Mouse (Mus musculus) small intestine, adult 2 months (tissue): ENCODE results near the gene Mcts1. TPM values are rescaled to one million over a fixed set of nuclear protein-coding genes. Genes with fewer than 3 reads are reported as not detected.

Source experiments
- H3K27ac ChIP-seq: fragments of 200-500 bp; 2 replicates; pipeline ENCODE4 v1.5.1; 2012; ENCODE audit warnings: low read depth, low read length, control low read depth, inconsistent platforms; ENCODE audit not compliant: insufficient read depth
- H3K27me3 ChIP-seq: fragments of 200-500 bp; 2 replicates; pipeline ENCODE4 v1.6.1; 2012; ENCODE audit warnings: mild to moderate bottlenecking, moderate library complexity, low read length, inconsistent platforms; ENCODE audit not compliant: control insufficient read depth, insufficient read depth
- H3K36me3 ChIP-seq: fragments of 200-500 bp; 2 replicates; pipeline ENCODE4 v1.6.1; 2012; ENCODE audit warnings: mild to moderate bottlenecking, low read length, control low read depth, inconsistent platforms; ENCODE audit not compliant: control insufficient read depth, insufficient read depth
- H3K4me1 ChIP-seq: fragments of 200-500 bp; 2 replicates; pipeline ENCODE4 v1.6.1; 2012; ENCODE audit warnings: low read length, inconsistent platforms, mixed read lengths; ENCODE audit not compliant: control insufficient read depth, insufficient read depth, insufficient read length
- H3K4me3 ChIP-seq: fragments of 200-500 bp; 2 replicates; pipeline ENCODE4 v1.5.1; 2012; ENCODE audit warnings: low read depth, mild to moderate bottlenecking, control low read depth, inconsistent platforms, low read length, moderate library complexity
- CTCF ChIP-seq: fragments of 200-500 bp; IDR thresholded peaks from 2 replicates; pipeline ENCODE4 v1.5.1; 2012; ENCODE audit warnings: low read depth, mild to moderate bottlenecking, control low read depth, inconsistent platforms, low read length, moderate library complexity, mixed read lengths; ENCODE audit not compliant: insufficient replicate concordance, insufficient read length; ENCODE audit errors: extremely low read depth
- POLR2A ChIP-seq: fragments of 200-500 bp; IDR thresholded peaks from 2 replicates; pipeline ENCODE4 v1.6.1; 2012; ENCODE audit warnings: low read depth, mild to moderate bottlenecking, control low read depth, inconsistent platforms, low read length, moderate library complexity
- WGBS: fragments of 180-500 bp; shearing (Covaris S2); methylation state at CpG from one replicate; pipeline ENCODE4 v1.1.7; 2018; 5-methylcytosine and 5-hydroxymethylcytosine counted together
- polyA plus RNA-seq: library from polyadenylated mRNA; depleted of rRNA; stranded (reverse); fragments of >200 nt; gene quantifications from 2 replicates; pipeline ENCODE4 v1.2.3, GENCODE M21; 2012

Mcts1 gene
- polyA plus RNA-seq, 1 experiment, result 2.0 TPM

GRCm38 (mm10) chrX:38634801-38635637 lies 34.6 kb downstream of the Mcts1 start, which contains the start of gene C1galt1c1:
Gene C1galt1c1 (minus strand): TSS chrX:38635087.
- Histone ChIP-seq H3K27ac (peak within 1 kb of the TSS; percentile 97), H3K27me3 (no peaks in the 10 kb centered on the region), H3K4me3 (peak within 1 kb of the TSS; percentile 99), H3K4me1 (0 out of 2 replicates have a peak, but pooled peaks cover 2% of the 10 kb centered on the region), H3K36me3 (peaks cover 2% of the 10 kb centered on the region; the same call in 1 of the 2 replicates)
- 6% methylated on average over 37 of the region's 43 CpGs for WGBS
- peak; percentile 26; the same call in 1 of the 2 replicates for TF ChIP-seq POLR2A
- TF ChIP-seq CTCF, result no peak

- Histone ChIP-seq H3K4me1 (0 out of 2 replicates have a peak, but pooled peaks cover 2% of the 10 kb centered on the region), H3K27ac (peak overlapping the region; percentile 90), H3K27me3 (no peaks in the 10 kb centered on the region), H3K36me3 (peaks cover 2% of the 10 kb centered on the region; the same call in 1 of the 2 replicates), H3K4me3 (no peak overlapping the region)
- TF ChIP-seq CTCF (no peak), POLR2A (no peak)
Observed at GRCm38 (mm10) chrX:38635638-38635931, 35.2 kb downstream of the Mcts1 start.

DNA sequence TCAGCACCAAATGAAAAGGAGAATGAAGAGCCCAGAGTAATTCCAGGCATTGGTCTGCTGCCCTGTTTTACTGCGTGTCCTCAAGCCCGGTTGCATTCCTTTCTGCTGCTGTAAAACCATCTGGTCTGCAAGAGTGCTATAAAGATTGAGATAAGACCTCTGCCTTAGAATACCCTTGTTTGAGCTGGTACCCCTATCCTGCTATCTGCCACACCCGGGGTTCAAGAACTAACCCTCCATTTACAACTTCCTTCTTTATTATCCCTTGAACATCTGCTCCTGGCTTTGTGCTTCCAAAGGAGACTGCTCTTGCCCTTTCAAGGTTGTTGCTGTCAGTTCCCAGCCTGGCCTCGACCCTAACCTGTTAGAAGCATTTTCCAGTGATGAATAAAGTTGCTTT lies 41.1 kb downstream of the Mcts1 start:
- WGBS, result 11% methylated on average over 4 of the region's 4 CpGs
- H3K36me3 ChIP-seq, result no peaks in the 10 kb centered on the region
- TF ChIP-seq POLR2A (no peak), CTCF (no peak)
- no peaks in the 10 kb centered on the region for H3K27me3 ChIP-seq
- H3K4me3 ChIP-seq, result no peak overlapping the region
- H3K4me1 ChIP-seq, result peaks cover 8% of the 10 kb centered on the region; the same call in 1 of the 2 replicates
- H3K27ac ChIP-seq, result peak overlapping the region; percentile 60

GRCm38 (mm10) chrX:38642183-38642582 lies 41.8 kb downstream of the Mcts1 start:
- Histone ChIP-seq H3K27ac (peak overlapping the region; percentile 60), H3K36me3 (no peaks in the 10 kb centered on the region), H3K4me3 (no peak overlapping the region), H3K27me3 (no peaks in the 10 kb centered on the region), H3K4me1 (peaks cover 8% of the 10 kb centered on the region; the same call in 1 of the 2 replicates)
- 30% methylated on average over 4 of the region's 4 CpGs for WGBS
- TF ChIP-seq POLR2A (no peak), CTCF (no peak)

DNA sequence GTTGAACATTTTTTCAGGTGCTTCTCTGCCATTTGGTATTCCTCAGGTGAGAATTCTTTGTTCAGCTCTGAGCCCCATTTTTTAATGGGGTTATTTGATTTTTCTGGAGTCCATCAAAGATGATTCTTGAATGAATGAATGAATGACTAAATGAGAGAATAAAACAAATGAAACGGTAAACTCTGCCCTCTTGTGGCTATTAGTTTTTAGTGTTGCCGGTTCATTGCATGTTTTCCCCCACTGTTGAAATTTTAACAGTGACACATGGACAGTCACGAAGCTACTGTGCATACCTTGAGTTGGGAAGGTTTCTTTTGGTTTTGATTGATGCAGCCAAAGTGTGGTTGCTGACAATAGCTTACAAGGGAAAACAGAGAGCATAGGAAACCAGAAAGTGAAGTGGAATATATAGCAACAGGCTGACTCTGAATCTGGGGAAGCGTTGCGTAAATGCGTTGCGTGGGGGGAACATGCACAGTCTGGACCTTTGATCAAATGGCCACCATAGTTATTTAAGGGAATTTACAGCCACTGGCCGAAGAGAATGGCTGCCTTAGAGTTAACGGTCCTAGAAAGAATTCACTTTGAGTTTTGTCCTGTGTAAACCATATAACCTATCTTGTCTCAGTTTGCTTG lies 50.1 kb downstream of the Mcts1 start:
- Histone ChIP-seq H3K27me3 (no peaks in the 10 kb centered on the region), H3K4me3 (no peak overlapping the region), H3K36me3 (no peaks in the 10 kb centered on the region), H3K27ac (no peak overlapping the region), H3K4me1 (no peaks in the 10 kb centered on the region)
- 52% methylated on average over 9 of the region's 9 CpGs for WGBS
- TF ChIP-seq CTCF, result no peak

DNA sequence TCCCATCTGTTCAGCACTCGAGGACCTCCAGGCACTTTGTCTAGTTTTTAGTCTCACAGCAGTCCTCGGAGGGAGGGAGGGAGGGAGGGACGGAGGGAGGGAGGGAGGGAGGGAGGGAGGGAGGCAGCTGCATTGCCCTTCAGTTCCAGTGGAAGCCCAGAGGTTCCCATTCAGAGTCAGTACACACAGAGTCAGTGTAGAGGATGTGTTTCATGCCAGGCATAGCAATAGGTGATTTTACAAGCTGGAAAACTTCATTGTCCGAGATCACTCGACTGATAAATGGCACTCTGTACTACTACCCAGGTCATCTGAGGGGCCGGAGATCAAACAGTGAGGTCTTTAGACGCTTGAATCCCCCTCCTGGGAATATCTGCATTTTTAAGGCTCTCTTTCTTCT lies 50.8 kb downstream of the Mcts1 start:
- no peak overlapping the region for H3K4me3 ChIP-seq
- 53% methylated on average over 7 of the region's 7 CpGs for WGBS
- H3K27ac ChIP-seq, result no peak overlapping the region
- no peaks in the 10 kb centered on the region for H3K4me1 ChIP-seq
- H3K27me3 ChIP-seq, result no peaks in the 10 kb centered on the region
- no peak for TF ChIP-seq POLR2A
- no peak for TF ChIP-seq CTCF
- H3K36me3 ChIP-seq, result no peaks in the 10 kb centered on the region

- no peak for TF ChIP-seq POLR2A
- TF ChIP-seq CTCF, result no peak
- 83% methylated on average over 1 of the region's 1 CpGs for WGBS
- Histone ChIP-seq H3K27ac (no peak overlapping the region), H3K4me1 (no peaks in the 10 kb centered on the region), H3K27me3 (no peaks in the 10 kb centered on the region), H3K4me3 (no peak overlapping the region), H3K36me3 (no peaks in the 10 kb centered on the region)
Observed at GRCm38 (mm10) chrX:38653181-38653580, 52.8 kb downstream of the Mcts1 start.
